Mouse (Mus musculus): ENCODE measurements around the gene Isl2.

- TF ChIP-seq CTCF (conservative IDR thresholded peaks at IDR 0.05 in 1 of 2, IDR thresholded peaks at IDR 0.05 in 1 of 2; ENCODE audit: low read depth in 2 of 2, low read length in 2 of 2) (no peak), SMC3 (IDR thresholded peaks at IDR 0.05; ENCODE audit: low read depth, low read length) (no peak), CHD2 (IDR thresholded peaks at IDR 0.05; ENCODE audit: low read length) (no peak), MAX (IDR thresholded peaks at IDR 0.05; ENCODE audit: low read length) (no peak), POLR2A (IDR thresholded peaks at IDR 0.05; ENCODE audit: low read depth, low read length) (no peak)
Observed at GRCm38 (mm10) chr9:55568466-55569159, 30.1 kb downstream of the Isl2 start.

All from CH12.LX (cell line).